Mouse (Mus musculus) ES-E14 (cell line): Measurements from ENCODE around the gene Man1c1. TPM values are rescaled to one million over a fixed set of nuclear protein-coding genes. Genes with fewer than 3 reads are reported as not detected.

ENCODE experiments used
- DNase-seq: peaks from one replicate; pipeline ENCODE4 v3.0.0-alpha.2; 2013; ENCODE audit warnings: low read depth, low spot score
- H3K27ac ChIP-seq: 2 replicates; pipeline ENCODE4 v1.5.1; 2012; ENCODE audit warnings: low read depth, mild to moderate bottlenecking, low read length, moderate library complexity, mixed read lengths; ENCODE audit not compliant: poor library complexity, insufficient read depth, severe bottlenecking
- H3K36me3 ChIP-seq: 2 replicates; pipeline ENCODE4 v1.6.1; 2012; ENCODE audit warnings: mild to moderate bottlenecking, low read length, moderate library complexity, mixed read lengths; ENCODE audit not compliant: control insufficient read depth, poor library complexity, insufficient read depth, severe bottlenecking
- H3K4me1 ChIP-seq, 2 experiments: fragments of 150-350 bp in 1 of 2; sonication (generic) in 1 of 2; 2 replicates each; pipeline ENCODE4 v1.6.1; 2012; ENCODE audit warnings: low read length in 2 of 2, mild to moderate bottlenecking in 1 of 2, mixed read lengths in 1 of 2; ENCODE audit not compliant: control insufficient read depth in 2 of 2, insufficient read depth in 2 of 2, poor library complexity in 1 of 2
- H3K4me3 ChIP-seq, 2 experiments: fragments of 150-350 bp in 1 of 2; sonication (generic) in 1 of 2; 2 replicates each; pipeline ENCODE4 v1.5.1; 2012; ENCODE audit warnings: low read length in 2 of 2, low read depth in 1 of 2, mild to moderate bottlenecking in 1 of 2, mixed read lengths in 1 of 2; ENCODE audit not compliant: insufficient read depth in 1 of 2, poor library complexity in 1 of 2, severe bottlenecking in 1 of 2
- H3K9ac ChIP-seq: 2 replicates; pipeline ENCODE4 v1.6.1; 2012; ENCODE audit warnings: low read depth, mild to moderate bottlenecking, low read length, mixed read lengths; ENCODE audit not compliant: poor library complexity, insufficient read depth, severe bottlenecking
- H3K9me3 ChIP-seq: fragments of 150-350 bp; sonication (generic); 2 replicates; pipeline ENCODE4 v1.6.1; 2012; ENCODE audit warnings: low read depth, mild to moderate bottlenecking, low read length; ENCODE audit not compliant: control insufficient read depth, insufficient read depth
- CHD2 ChIP-seq: IDR thresholded peaks from 2 replicates; pipeline ENCODE4 v1.6.1; 2014; ENCODE audit warnings: mild to moderate bottlenecking, low read depth, low read length, inconsistent platforms
- HCFC1 ChIP-seq: IDR thresholded peaks from 2 replicates; pipeline ENCODE4 v1.6.1; 2012; ENCODE audit warnings: low read length, inconsistent platforms, borderline replicate concordance; ENCODE audit not compliant: insufficient read depth
- MAFK ChIP-seq: IDR thresholded peaks from 2 replicates; pipeline ENCODE4 v1.6.1; 2014; ENCODE audit warnings: mild to moderate bottlenecking, low read depth, low read length, inconsistent platforms; ENCODE audit not compliant: insufficient read depth
- ZC3H11A ChIP-seq: IDR thresholded peaks from 2 replicates; pipeline ENCODE4 v1.6.1; 2012; ENCODE audit warnings: low read depth, mild to moderate bottlenecking, inconsistent platforms, low read length, borderline replicate concordance
- ZNF384 ChIP-seq: IDR thresholded peaks from 2 replicates; pipeline ENCODE4 v1.6.1; 2012; ENCODE audit warnings: low read depth, low read length, inconsistent platforms
- in situ Hi-C, 2 experiments: fragments of 600-800 bp; cut with MboI; formaldehyde crosslinking; loops; one replicate each; pipeline ENCODE4 v1.15.1; 2025; ENCODE audit warnings: low sequenced_read_pairs in 2 of 2, inconsistent platforms in 1 of 2; ENCODE audit not compliant: unreplicated experiment in 2 of 2
- total RNA-seq: library from RNA; depleted of rRNA; stranded (reverse); fragments of 300-350 nt; gene quantifications from 2 replicates; pipeline ENCODE4 v1.2.3, GENCODE M21; 2012

Man1c1 gene
- total RNA-seq, 1 experiment: 6.1 TPM

GRCm38 (mm10) chr4:134617779-134618178 lies 86.3 kb downstream of the Man1c1 start:
- Histone ChIP-seq H3K9me3 (no peaks in the 10 kb centered on the region), H3K4me1 (no peaks in the 10 kb centered on the region), H3K9ac (no peak overlapping the region), H3K27ac (no peak overlapping the region), H3K4me3 (no peak overlapping the region), H3K36me3 (no peaks in the 10 kb centered on the region)
- no peak for DNase-seq
- in situ Hi-C loops: no loop called here
- TF ChIP-seq CHD2 (no peak), HCFC1 (no peak)

DNA sequence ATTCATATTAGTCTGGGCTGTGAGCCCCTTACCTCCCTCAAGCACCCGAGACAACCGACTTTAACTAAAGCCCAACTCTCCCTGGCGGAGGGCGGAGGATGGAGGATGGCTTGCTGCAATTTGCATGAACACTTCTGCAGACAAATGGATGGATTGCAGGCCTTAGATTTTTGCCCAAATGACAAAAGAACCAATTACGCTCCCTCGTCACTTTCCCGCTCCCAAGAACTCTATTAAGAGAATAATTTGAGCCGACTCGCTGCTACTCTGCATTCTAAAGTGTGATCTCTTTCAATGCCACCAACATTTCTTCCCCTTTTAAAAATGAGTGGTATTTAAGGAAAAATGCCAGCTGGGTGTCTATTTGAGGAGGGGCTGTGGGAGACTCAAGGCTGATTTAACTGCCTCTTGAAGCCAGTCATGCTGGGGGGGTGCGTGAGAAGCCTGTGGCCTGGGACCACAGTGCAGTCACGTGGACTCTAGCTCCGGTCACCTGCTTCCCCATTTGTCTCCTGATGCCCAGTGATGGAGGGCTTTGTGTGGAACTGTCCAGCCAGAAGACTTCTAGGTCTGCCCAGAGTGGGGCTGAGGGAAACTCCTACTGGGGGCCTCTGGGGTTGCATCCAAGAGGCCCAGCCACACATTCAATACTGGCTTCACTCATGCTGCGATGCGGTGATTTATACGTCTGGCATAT lies 88.0 kb downstream of the Man1c1 start:
- H3K4me3 ChIP-seq: no peak overlapping the region
- H3K4me1 ChIP-seq: peaks cover 0 to 2% of the 10 kb centered on the region in 2 experiments; a peak in 1 of 4 replicates
- no peak overlapping the region for H3K9ac ChIP-seq
- no peaks in the 10 kb centered on the region for H3K36me3 ChIP-seq
- in situ Hi-C loops: no loop called here
- no peak for DNase-seq
- no peaks in the 10 kb centered on the region for H3K9me3 ChIP-seq
- no peak overlapping the region for H3K27ac ChIP-seq
- no peak for TF ChIP-seq ZNF384
- TF ChIP-seq CHD2: no peak
- TF ChIP-seq HCFC1: no peak
- TF ChIP-seq MAFK: no peak
- TF ChIP-seq ZC3H11A: no peak

- H3K4me1 ChIP-seq: peaks cover 0 to 2% of the 10 kb centered on the region in 2 experiments; a peak in 1 of 4 replicates
- no peak overlapping the region for H3K4me3 ChIP-seq
- no peak overlapping the region for H3K27ac ChIP-seq
- H3K36me3 ChIP-seq: no peaks in the 10 kb centered on the region
- in situ Hi-C loops: no loop called here
- peak overlapping the region; percentile 49; the same call in 1 of the 2 replicates for H3K9ac ChIP-seq
- peak; percentile 51 for DNase-seq
- H3K9me3 ChIP-seq: no peaks in the 10 kb centered on the region
- TF ChIP-seq HCFC1: no peak
- no peak for TF ChIP-seq ZC3H11A
- TF ChIP-seq CHD2: no peak
- no peak for TF ChIP-seq ZNF384
- no peak for TF ChIP-seq MAFK
These were observed 91.9 kb downstream of the Man1c1 start for GRCm38 (mm10) chr4:134612070-134612667.

GRCm38 (mm10) chr4:134610616-134611015 lies 93.5 kb downstream of the Man1c1 start:
- Histone ChIP-seq H3K9ac (no peak overlapping the region), H3K9me3 (no peaks in the 10 kb centered on the region), H3K36me3 (no peaks in the 10 kb centered on the region), H3K4me3 (no peak overlapping the region), H3K27ac (no peak overlapping the region), H3K4me1 (peaks cover 0 to 2% of the 10 kb centered on the region in 2 experiments; a peak in 1 of 4 replicates)
- TF ChIP-seq ZC3H11A (no peak), CHD2 (no peak), ZNF384 (no peak), HCFC1 (no peak), MAFK (no peak)
- DNase-seq: no peak
- in situ Hi-C loops: no loop called here

DNA sequence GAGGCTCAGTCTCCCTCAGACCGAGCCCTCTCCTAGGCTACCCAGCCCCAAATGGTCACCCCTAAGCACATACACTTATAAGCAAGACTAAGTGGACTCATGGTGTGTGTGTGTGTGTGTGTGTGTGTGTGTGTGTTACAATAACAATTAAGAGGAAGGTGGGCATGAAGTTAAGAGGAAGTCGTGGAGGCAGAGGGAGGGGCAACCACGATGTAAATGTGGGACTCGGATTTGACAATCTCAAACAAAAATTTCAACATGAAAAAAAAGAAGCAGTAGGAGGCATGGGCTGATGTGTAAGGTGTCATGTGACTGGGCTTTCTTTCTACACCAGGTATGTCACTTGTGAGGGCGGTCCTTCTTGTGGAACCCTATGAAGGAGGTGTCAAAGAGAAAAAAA lies 96.4 kb downstream of the Man1c1 start:
- in situ Hi-C loops: no loop called here
- H3K27ac ChIP-seq: no peak overlapping the region
- no peaks in the 10 kb centered on the region for H3K9me3 ChIP-seq
- TF ChIP-seq HCFC1 (no peak), CHD2 (no peak), MAFK (no peak), ZNF384 (no peak), ZC3H11A (no peak)
- no peak for DNase-seq
- H3K4me3 ChIP-seq: no peak overlapping the region
- no peaks in the 10 kb centered on the region for H3K36me3 ChIP-seq
- H3K4me1 ChIP-seq: peaks cover 0 to 2% of the 10 kb centered on the region in 2 experiments; a peak in 1 of 4 replicates
- H3K9ac ChIP-seq: no peak overlapping the region
